Mouse (Mus musculus): ENCODE measurements around the gene Ergic1. TPM values are rescaled to one million over a fixed set of nuclear protein-coding genes. Genes with fewer than 3 reads are reported as not detected.

Gene Ergic1
- polyA plus RNA-seq, 1 experiment, result 26.5 TPM

DNA sequence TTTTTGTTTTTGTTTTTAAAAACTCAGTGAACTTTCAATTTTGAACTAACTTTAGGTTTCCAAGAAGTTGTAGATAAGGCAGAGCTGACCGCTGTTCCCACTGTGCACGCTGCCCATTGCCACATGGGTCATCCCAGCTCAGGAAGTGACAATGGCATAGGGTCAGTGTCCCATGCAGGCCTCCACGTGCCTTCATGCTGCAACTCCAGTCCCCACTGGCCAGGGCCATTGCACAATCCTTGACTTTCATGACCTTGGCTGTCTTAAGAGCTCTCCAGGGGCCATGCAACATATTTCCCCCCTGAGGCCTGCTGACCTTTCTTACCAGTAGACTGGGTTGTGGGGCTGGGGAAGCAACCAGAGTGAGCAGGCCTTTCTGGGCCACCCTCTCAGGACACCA, 10.1 kb downstream of the Ergic1 start:
- peaks cover 3% of the 10 kb centered on the region; the same call in 1 of the 2 replicates for H3K9me3 ChIP-seq
- no peak for TF ChIP-seq FLI1 (IDR thresholded peaks at IDR 0.05; ENCODE audit: low read length)
- no peak for TF ChIP-seq GATA1 (IDR thresholded peaks at IDR 0.05; ENCODE audit: borderline replicate concordance, low read length)
- H3K27me3 ChIP-seq (replicated peaks), result no peaks in the 10 kb centered on the region
- H3K4me3 ChIP-seq (replicated peaks), result peak overlapping the region; percentile 87
- H3K36me3 ChIP-seq (replicated peaks; ENCODE audit: low read length), result peaks cover 65% of the 10 kb centered on the region
- H3K4me1 ChIP-seq, result peaks cover 86% of the 10 kb centered on the region

DNA sequence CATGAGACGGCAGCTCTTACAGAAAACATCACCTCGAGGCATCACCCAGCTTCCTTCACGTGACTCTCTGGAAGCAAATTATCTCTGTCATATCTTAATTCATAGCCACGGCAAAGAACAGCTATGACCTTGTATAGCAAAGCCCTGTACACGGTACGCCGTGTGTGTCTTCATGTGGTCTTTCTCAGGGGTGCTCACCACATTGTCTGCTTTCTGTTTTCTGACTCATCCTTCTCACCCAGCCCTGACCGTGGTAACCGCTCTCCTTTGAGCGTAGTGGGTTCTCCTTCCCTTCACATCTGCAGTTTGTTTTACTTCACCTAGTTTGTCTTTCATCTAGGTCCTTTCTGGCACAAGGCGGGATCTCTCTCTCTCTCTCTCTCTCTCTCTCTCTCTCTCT, 11.0 kb downstream of the Ergic1 start:
- Histone ChIP-seq H3K4me1 (peaks cover 87% of the 10 kb centered on the region), H3K9me3 (no peaks in the 10 kb centered on the region), H3K27me3 (replicated peaks) (no peaks in the 10 kb centered on the region), H3K4me3 (replicated peaks) (peak overlapping the region; percentile 35), H3K36me3 (replicated peaks; ENCODE audit: low read length) (peaks cover 65% of the 10 kb centered on the region)
- TF ChIP-seq FLI1 (IDR thresholded peaks at IDR 0.05; ENCODE audit: low read length) (no peak), GATA1 (IDR thresholded peaks at IDR 0.05; ENCODE audit: borderline replicate concordance, low read length) (no peak)

DNA sequence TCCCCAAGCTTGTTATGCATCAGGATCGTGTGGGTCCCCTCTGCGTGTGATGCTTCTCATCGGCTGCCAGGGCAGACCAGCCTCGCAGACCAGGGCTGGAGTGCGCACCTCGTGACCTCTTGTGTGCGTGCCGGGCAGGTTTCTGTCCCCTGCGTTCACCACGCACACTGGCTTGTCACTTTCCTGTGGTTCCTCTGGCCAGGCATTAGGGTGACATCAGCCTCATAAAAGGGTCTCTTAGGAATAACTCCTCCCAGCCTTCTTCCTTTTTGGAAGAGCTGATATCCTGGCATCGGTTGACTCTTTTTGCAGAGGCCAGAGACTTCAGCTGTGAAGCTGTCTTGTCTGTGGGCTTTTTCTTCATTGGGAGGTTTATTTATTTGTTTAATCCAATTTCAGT, 12.8 kb downstream of the Ergic1 start:
- Histone ChIP-seq H3K27me3 (replicated peaks) (no peaks in the 10 kb centered on the region), H3K36me3 (replicated peaks; ENCODE audit: low read length) (peaks cover 63% of the 10 kb centered on the region), H3K4me3 (replicated peaks) (peak overlapping the region; percentile 43), H3K9me3 (no peaks in the 10 kb centered on the region), H3K4me1 (peaks cover 100% of the 10 kb centered on the region)
- TF ChIP-seq GATA1 (IDR thresholded peaks at IDR 0.05; ENCODE audit: borderline replicate concordance, low read length) (no peak), FLI1 (IDR thresholded peaks at IDR 0.05; ENCODE audit: low read length) (no peak)

DNA sequence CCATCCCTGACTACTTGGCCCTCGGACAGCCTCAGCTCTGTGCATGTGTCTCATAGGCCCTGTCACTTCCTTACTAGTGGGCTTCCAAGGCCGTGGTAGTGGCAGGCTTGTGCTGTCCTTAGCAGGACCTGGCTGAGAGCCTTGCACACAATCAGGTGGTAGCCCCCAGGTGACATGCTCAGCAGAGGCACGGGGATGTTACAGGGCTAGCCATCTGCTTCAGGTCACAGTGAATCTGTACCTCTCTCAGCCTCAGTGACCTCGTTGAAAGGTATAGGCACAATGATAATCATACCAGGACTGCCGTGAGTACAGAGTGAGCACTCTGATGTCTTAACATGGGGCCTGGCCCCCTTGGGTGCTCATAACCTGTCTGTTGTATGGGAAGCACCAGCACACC, 13.4 kb downstream of the Ergic1 start:
- TF ChIP-seq GATA1 (IDR thresholded peaks at IDR 0.05; ENCODE audit: borderline replicate concordance, low read length) (no peak), FLI1 (IDR thresholded peaks at IDR 0.05; ENCODE audit: low read length) (no peak)
- Histone ChIP-seq H3K4me1 (peaks cover 100% of the 10 kb centered on the region), H3K27me3 (replicated peaks) (no peaks in the 10 kb centered on the region), H3K36me3 (replicated peaks; ENCODE audit: low read length) (peaks cover 62% of the 10 kb centered on the region), H3K9me3 (no peaks in the 10 kb centered on the region), H3K4me3 (replicated peaks) (peak overlapping the region; percentile 67)

DNA sequence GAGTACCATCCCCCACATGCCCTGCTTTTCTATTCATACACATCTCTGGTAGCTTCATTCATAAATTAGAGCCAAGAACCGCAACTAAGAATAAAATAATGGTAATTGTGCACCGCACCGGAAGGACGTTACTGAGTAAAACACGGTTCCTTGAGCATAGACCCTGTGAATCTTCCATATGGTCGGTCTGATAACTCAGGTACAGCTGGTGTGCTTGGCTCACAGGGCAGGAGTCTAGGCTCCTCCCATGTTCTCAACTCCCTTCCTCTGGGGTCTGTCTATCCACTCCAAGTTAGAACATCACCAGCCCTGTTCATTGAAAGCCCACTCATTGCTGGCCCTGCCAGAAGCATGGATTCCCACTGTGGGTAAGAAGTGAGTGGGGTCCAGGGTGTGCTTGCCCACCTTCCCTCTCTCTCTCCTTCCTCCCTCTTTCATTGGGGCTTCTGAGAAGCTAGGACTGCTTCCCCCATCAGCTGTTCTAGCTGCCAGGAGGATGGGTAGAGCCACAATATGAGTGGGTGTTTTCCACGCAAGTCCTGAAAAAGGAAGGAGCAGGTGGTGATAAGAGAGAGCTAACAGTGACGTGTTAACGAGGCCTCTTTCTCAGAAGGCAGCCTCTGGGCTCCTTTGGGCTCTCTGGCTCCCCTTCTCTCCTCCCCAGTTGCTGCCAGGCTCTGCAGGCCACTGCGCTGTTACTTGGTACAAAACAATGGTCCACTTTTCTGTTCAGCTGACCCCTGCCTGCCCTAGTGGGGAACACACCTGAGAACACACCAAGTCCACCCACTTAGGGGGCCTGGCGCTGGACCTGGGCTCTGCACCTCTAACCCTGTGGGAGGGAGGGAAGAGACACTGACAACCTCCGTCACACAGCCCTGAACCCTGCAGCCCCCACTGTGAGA, 14.7 kb downstream of the Ergic1 start:
- Histone ChIP-seq H3K4me1 (peaks cover 94% of the 10 kb centered on the region), H3K27me3 (replicated peaks) (no peaks in the 10 kb centered on the region), H3K9me3 (peaks cover 2% of the 10 kb centered on the region; the same call in 1 of the 2 replicates), H3K36me3 (replicated peaks; ENCODE audit: low read length) (peaks cover 64% of the 10 kb centered on the region), H3K4me3 (replicated peaks) (peak overlapping the region; percentile 48)
- no peak for TF ChIP-seq FLI1 (IDR thresholded peaks at IDR 0.05; ENCODE audit: low read length)
- TF ChIP-seq GATA1 (IDR thresholded peaks at IDR 0.05; ENCODE audit: borderline replicate concordance, low read length), result no peak

DNA sequence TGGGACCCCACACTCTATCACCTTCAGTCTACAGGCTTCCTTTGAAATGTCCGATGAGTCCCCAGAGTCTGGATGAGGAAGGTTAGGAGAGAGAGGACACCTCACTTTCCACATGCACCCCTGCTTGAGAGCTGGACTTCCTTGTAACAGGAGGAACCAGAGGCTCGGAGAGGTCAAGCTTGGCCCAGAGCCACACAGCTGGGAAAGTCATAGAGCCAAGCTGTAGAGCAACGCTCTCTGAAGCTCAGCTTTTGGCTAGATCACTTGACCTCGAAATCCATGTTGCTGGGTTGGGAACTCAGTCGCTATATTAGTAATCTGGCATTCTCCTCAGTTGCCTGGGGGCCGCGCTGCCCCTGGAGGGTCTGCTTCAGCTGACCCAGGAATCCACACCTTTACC, 15.5 kb downstream of the Ergic1 start:
- TF ChIP-seq GATA1 (IDR thresholded peaks at IDR 0.05; ENCODE audit: borderline replicate concordance, low read length), result no peak
- no peak for TF ChIP-seq FLI1 (IDR thresholded peaks at IDR 0.05; ENCODE audit: low read length)
- peaks cover 86% of the 10 kb centered on the region for H3K4me1 ChIP-seq
- peaks cover 10% of the 10 kb centered on the region for H3K9me3 ChIP-seq
- H3K27me3 ChIP-seq (replicated peaks), result no peaks in the 10 kb centered on the region
- H3K4me3 ChIP-seq (replicated peaks), result no peak overlapping the region
- peaks cover 67% of the 10 kb centered on the region for H3K36me3 ChIP-seq (replicated peaks; ENCODE audit: low read length)

DNA sequence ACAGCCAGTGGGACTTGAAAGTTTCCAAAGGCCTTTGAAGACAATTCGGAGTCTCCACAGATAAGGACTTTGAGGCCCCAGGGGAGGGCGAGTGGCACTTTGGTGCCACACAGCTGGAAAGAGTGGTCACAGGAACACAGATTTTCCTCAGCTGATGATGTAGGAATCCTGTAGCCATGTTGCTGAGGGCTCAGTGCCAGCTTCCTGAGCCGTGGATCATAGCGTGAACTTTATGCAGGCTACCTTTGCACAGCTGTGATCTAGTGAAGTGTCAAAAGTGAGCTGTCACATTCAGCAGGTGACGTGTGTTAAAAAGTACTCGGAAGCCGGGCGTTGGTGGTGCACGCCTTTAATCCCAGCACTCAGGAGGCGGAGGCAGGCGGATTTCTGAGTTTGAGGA, 16.0 kb downstream of the Ergic1 start:
- no peak overlapping the region for H3K4me3 ChIP-seq (replicated peaks)
- no peaks in the 10 kb centered on the region for H3K27me3 ChIP-seq (replicated peaks)
- TF ChIP-seq FLI1 (IDR thresholded peaks at IDR 0.05; ENCODE audit: low read length) (no peak), GATA1 (IDR thresholded peaks at IDR 0.05; ENCODE audit: borderline replicate concordance, low read length) (no peak)
- peaks cover 71% of the 10 kb centered on the region for H3K36me3 ChIP-seq (replicated peaks; ENCODE audit: low read length)
- peaks cover 12% of the 10 kb centered on the region for H3K9me3 ChIP-seq
- H3K4me1 ChIP-seq, result peaks cover 82% of the 10 kb centered on the region

DNA sequence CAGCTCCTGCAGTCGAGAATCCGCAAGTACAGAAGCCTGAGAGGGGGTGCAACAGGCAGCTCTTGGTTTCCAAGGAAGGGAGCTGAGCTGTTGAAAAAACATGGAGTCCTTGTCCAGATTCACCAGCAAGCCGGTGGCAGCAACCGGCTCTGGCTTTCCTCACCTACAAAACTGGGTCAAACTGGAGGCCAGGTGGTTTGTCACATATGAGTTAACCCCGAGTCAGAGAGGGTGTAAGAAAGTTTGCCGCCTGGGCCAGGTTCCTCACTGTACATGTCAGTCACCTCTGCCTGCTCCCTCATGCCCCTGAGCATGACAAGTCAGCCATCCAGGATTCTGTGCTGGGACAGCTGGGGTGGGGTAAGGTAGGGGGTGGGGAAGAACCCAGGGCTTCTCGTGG, 16.9 kb downstream of the Ergic1 start:
- peaks cover 75% of the 10 kb centered on the region for H3K36me3 ChIP-seq (replicated peaks; ENCODE audit: low read length)
- TF ChIP-seq GATA1 (IDR thresholded peaks at IDR 0.05; ENCODE audit: borderline replicate concordance, low read length) (no peak), FLI1 (IDR thresholded peaks at IDR 0.05; ENCODE audit: low read length) (no peak)

DNA sequence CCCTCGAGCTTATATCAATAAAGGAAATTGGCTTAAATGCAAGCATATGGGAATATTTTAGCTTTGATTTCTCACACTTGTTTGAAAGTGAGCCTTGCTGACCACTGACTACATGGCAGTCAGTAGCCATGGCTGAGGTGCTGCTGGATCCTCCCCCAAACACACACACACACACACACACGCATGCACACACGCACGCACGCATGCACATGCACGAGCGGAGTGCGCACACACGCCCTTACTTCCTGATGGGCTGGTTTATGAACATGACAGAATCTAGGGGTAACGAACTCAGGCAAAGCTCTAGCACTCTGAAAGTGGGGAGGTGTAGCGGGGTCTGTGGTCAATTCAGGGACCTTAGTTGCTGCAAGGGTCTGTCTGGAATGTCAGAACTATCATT, 17.5 kb downstream of the Ergic1 start:
- Histone ChIP-seq H3K9me3 (peaks cover 17% of the 10 kb centered on the region), H3K4me3 (replicated peaks) (no peak overlapping the region), H3K36me3 (replicated peaks; ENCODE audit: low read length) (peaks cover 81% of the 10 kb centered on the region), H3K4me1 (peaks cover 82% of the 10 kb centered on the region), H3K27me3 (replicated peaks) (no peaks in the 10 kb centered on the region)
- no peak for TF ChIP-seq FLI1 (IDR thresholded peaks at IDR 0.05; ENCODE audit: low read length)
- TF ChIP-seq GATA1 (IDR thresholded peaks at IDR 0.05; ENCODE audit: borderline replicate concordance, low read length), result no peak

More for the DNA sequence above, 16.9 kb downstream of the Ergic1 start:
- H3K9me3 ChIP-seq, result peaks cover 17% of the 10 kb centered on the region
- H3K27me3 ChIP-seq (replicated peaks), result no peaks in the 10 kb centered on the region
- H3K4me3 ChIP-seq (replicated peaks), result no peak overlapping the region
- peaks cover 82% of the 10 kb centered on the region for H3K4me1 ChIP-seq

DNA sequence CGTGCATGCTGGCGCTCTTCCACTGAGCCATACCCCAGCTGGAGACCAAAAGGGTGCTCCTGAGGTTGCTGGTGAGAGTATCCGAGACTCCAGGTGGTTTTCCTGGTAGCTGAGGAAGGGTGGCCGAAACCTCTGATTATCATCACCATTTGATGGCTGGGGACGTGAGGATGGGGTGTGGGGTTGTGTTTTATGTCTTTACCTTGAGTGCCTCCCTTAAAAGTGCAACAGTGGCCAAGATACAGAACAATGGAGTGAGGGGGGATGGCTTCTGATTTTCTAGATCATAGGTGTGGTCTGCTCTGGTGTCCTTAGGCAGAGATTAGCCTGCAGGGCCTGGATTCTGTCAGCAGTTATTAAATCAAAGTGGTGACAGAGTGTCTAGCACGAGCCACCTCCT, 18.1 kb downstream of the Ergic1 start:
- Histone ChIP-seq H3K4me3 (replicated peaks) (no peak overlapping the region), H3K9me3 (peaks cover 17% of the 10 kb centered on the region), H3K4me1 (peaks cover 82% of the 10 kb centered on the region), H3K27me3 (replicated peaks) (no peaks in the 10 kb centered on the region), H3K36me3 (replicated peaks; ENCODE audit: low read length) (peaks cover 84% of the 10 kb centered on the region)
- TF ChIP-seq FLI1 (IDR thresholded peaks at IDR 0.05; ENCODE audit: low read length) (no peak), GATA1 (IDR thresholded peaks at IDR 0.05; ENCODE audit: borderline replicate concordance, low read length) (no peak)
